Mouse (Mus musculus): Measurements from ENCODE around the gene Mrps6. TPM values are rescaled to one million over a fixed set of nuclear protein-coding genes. Genes with fewer than 3 reads are reported as not detected.
A peak's percentile ranks its signal among the peaks of the same experiment; 100 is the strongest.

The Mrps6 gene
- 8.9 and 10.2 TPM in 2 replicates for total RNA-seq (2015)
- 6.6 and 12.8 TPM in 2 replicates for total RNA-seq (2017)

- peak; percentile 85 for ATAC-seq (ENCODE audit: poor library complexity, severe bottlenecking)
Observed at GRCm38 (mm10) chr16:92057852-92058643, at the start of gene Mrps6, which contains the start of the genes Gm49711 and Slc5a3. Gene Mrps6, plus strand, starts transcription at chr16:92058270. Gene Gm49711, plus strand, starts transcription at chr16:92058316. Gene Slc5a3, plus strand, starts transcription at chr16:92058322.

GRCm38 (mm10) chr16:92009586-92009985 lies 48.5 kb upstream of the Mrps6 start:
- no peak for ATAC-seq (ENCODE audit: poor library complexity, severe bottlenecking)

GRCm38 (mm10) chr16:92016792-92017191 lies 41.3 kb upstream of the Mrps6 start:
- ATAC-seq (ENCODE audit: poor library complexity, severe bottlenecking) = no peak

- peak; percentile 69 for ATAC-seq (ENCODE audit: poor library complexity, severe bottlenecking)
Observed at GRCm38 (mm10) chr16:92019141-92020118, 38.6 kb upstream of the Mrps6 start.

- no peak for ATAC-seq (ENCODE audit: poor library complexity, severe bottlenecking)
Observed at GRCm38 (mm10) chr16:92021656-92022400, 36.2 kb upstream of the Mrps6 start.

GRCm38 (mm10) chr16:92022494-92023283 lies 35.4 kb upstream of the Mrps6 start:
- no peak for ATAC-seq (ENCODE audit: poor library complexity, severe bottlenecking)

- ATAC-seq (ENCODE audit: poor library complexity, severe bottlenecking) = no peak
Observed at GRCm38 (mm10) chr16:92033286-92033685, 24.8 kb upstream of the Mrps6 start.

GRCm38 (mm10) chr16:92034676-92035075 lies 23.4 kb upstream of the Mrps6 start:
- ATAC-seq (ENCODE audit: poor library complexity, severe bottlenecking) = no peak

GRCm38 (mm10) chr16:92036701-92037100 lies 21.4 kb upstream of the Mrps6 start:
- no peak for ATAC-seq (ENCODE audit: poor library complexity, severe bottlenecking)

GRCm38 (mm10) chr16:92037891-92038607 lies 20.0 kb upstream of the Mrps6 start:
- ATAC-seq (ENCODE audit: poor library complexity, severe bottlenecking) = peak; percentile 81

- no peak for ATAC-seq (ENCODE audit: poor library complexity, severe bottlenecking)
Observed at GRCm38 (mm10) chr16:92039421-92039820, 18.6 kb upstream of the Mrps6 start.

- ATAC-seq (ENCODE audit: poor library complexity, severe bottlenecking) = no peak
Observed at GRCm38 (mm10) chr16:92039966-92040365, 18.1 kb upstream of the Mrps6 start.

GRCm38 (mm10) chr16:92051777-92052310 lies 6.2 kb upstream of the Mrps6 start:
- no peak for ATAC-seq (ENCODE audit: poor library complexity, severe bottlenecking)

GRCm38 (mm10) chr16:92052569-92052968 lies 5.5 kb upstream of the Mrps6 start:
- no peak for ATAC-seq (ENCODE audit: poor library complexity, severe bottlenecking)

- no peak for ATAC-seq (ENCODE audit: poor library complexity, severe bottlenecking)
Observed at GRCm38 (mm10) chr16:92056711-92057110, 1.4 kb upstream of the Mrps6 start.

GRCm38 (mm10) chr16:92057456-92057851 lies 616 bp upstream of the Mrps6 start:
- no peak for ATAC-seq (ENCODE audit: poor library complexity, severe bottlenecking)

GRCm38 (mm10) chr16:92058644-92059620 lies 862 bp downstream of the Mrps6 start:
- peak; percentile 13; the same call in 1 of the 2 replicates for ATAC-seq (ENCODE audit: poor library complexity, severe bottlenecking)

GRCm38 (mm10) chr16:92060213-92060612 lies 2.1 kb downstream of the Mrps6 start:
- no peak for ATAC-seq (ENCODE audit: poor library complexity, severe bottlenecking)
